Mouse (Mus musculus): ENCODE data around the gene Rprd2.

Rprd2 gene

GRCm38 (mm10) chr3:95752935-95753334 is 65.7 kb downstream of the Rprd2 start:
- no peak for ATAC-seq (ENCODE audit: insufficient number of reproducible peaks, low FRiP score, low TSS enrichment)

- no peak for ATAC-seq (ENCODE audit: insufficient number of reproducible peaks, low FRiP score, low TSS enrichment)
Measured at GRCm38 (mm10) chr3:95740406-95740805, 78.3 kb downstream of the Rprd2 start.

- no peak for ATAC-seq (ENCODE audit: insufficient number of reproducible peaks, low FRiP score, low TSS enrichment)
Measured at GRCm38 (mm10) chr3:95739353-95740104, 79.1 kb downstream of the Rprd2 start, which contains the start of gene Ecm1. Ecm1 (minus strand) TSS chr3:95739569.

GRCm38 (mm10) chr3:95735071-95735670 is 83.5 kb downstream of the Rprd2 start:
- no peak for ATAC-seq (ENCODE audit: insufficient number of reproducible peaks, low FRiP score, low TSS enrichment)

- ATAC-seq (ENCODE audit: insufficient number of reproducible peaks, low FRiP score, low TSS enrichment): no peak
Measured at GRCm38 (mm10) chr3:95734092-95734702, 84.5 kb downstream of the Rprd2 start.

GRCm38 (mm10) chr3:95732744-95733521 is 85.7 kb downstream of the Rprd2 start:
- no peak for ATAC-seq (ENCODE audit: insufficient number of reproducible peaks, low FRiP score, low TSS enrichment)

- no peak for ATAC-seq (ENCODE audit: insufficient number of reproducible peaks, low FRiP score, low TSS enrichment)
Measured at GRCm38 (mm10) chr3:95732297-95732696, 86.4 kb downstream of the Rprd2 start.

- ATAC-seq (ENCODE audit: insufficient number of reproducible peaks, low FRiP score, low TSS enrichment): no peak
Measured at GRCm38 (mm10) chr3:95731802-95732201, 86.9 kb downstream of the Rprd2 start.

GRCm38 (mm10) chr3:95730431-95730830 is 88.2 kb downstream of the Rprd2 start:
- no peak for ATAC-seq (ENCODE audit: insufficient number of reproducible peaks, low FRiP score, low TSS enrichment)

- no peak for ATAC-seq (ENCODE audit: insufficient number of reproducible peaks, low FRiP score, low TSS enrichment)
Measured at GRCm38 (mm10) chr3:95728906-95729305, 89.8 kb downstream of the Rprd2 start.

GRCm38 (mm10) chr3:95726696-95727358 is 91.8 kb downstream of the Rprd2 start:
- ATAC-seq (ENCODE audit: insufficient number of reproducible peaks, low FRiP score, low TSS enrichment): no peak

GRCm38 (mm10) chr3:95725863-95726262 is 92.8 kb downstream of the Rprd2 start:
- no peak for ATAC-seq (ENCODE audit: insufficient number of reproducible peaks, low FRiP score, low TSS enrichment)

GRCm38 (mm10) chr3:95722386-95722785 is 96.3 kb downstream of the Rprd2 start:
- no peak for ATAC-seq (ENCODE audit: insufficient number of reproducible peaks, low FRiP score, low TSS enrichment)

GRCm38 (mm10) chr3:95718153-95718552 is 100.5 kb downstream of the Rprd2 start:
- no peak for ATAC-seq (ENCODE audit: insufficient number of reproducible peaks, low FRiP score, low TSS enrichment)

- ATAC-seq (ENCODE audit: insufficient number of reproducible peaks, low FRiP score, low TSS enrichment): no peak
Measured at GRCm38 (mm10) chr3:95716075-95716474, 102.6 kb downstream of the Rprd2 start.
